Comparison of ENCODE assay signal across 8 mouse cellular contexts in the genomic region with DNA sequence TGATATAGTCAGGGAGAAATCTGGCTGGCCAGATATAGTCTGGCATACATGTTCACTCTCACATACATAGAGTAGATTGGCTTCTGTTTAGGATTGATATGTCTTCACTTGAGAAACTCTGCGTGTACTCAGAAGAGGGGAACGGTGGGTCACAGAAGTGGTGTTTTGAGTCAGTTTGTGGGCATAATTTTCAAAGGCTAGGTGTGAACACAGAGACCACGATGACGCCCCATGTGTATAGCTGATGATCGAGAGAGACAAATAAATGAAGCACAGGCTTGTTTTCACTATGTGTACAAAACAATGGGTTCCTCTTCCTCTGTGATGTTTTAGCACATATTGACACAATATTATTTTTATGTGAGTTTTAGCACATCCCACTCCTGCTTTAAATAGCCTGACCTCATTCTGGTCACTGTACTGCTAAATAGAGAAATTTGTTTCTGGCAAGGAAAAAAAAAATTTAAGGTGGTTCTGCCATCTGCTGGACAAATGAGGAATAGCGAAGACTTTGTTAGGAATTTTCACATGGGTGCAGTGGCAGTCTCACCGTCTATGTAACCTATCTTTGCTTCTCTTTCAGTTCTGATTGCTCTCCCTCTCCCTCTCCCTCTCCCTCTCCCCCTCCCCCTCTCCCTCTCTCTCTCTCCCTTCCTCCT. TPM values are rescaled to one million over a fixed set of nuclear protein-coding genes. Genes with fewer than 3 reads are reported as not detected.
DNase-seq lines count a peak whose midpoint lies in the region; ATAC-seq and TF ChIP-seq lines count a peak whose summit lies in the region.

No protein-coding gene starts in this region.

- H3K79me2 ChIP-seq in heart, adult 2 months (replicated peaks; ENCODE audit: control insufficient read depth, insufficient read depth, low read length), result no peaks in the 10 kb centered on the region

- H3K27ac ChIP-seq in heart, adult 2 months, result peak overlapping the region; percentile 40; the same call in 1 of the 2 replicates
- no peak overlapping the region for H3K27ac ChIP-seq in midbrain, embryonic 11.5 days (ENCODE audit: low read depth, low read length)
- no peak overlapping the region for H3K27ac ChIP-seq in stomach, postnatal 0 days (replicated peaks)

- H3K36me3 ChIP-seq in heart, adult 2 months (ENCODE audit: control insufficient read depth, insufficient read depth, low read length), result no peaks in the 10 kb centered on the region
- no peaks in the 10 kb centered on the region for H3K36me3 ChIP-seq in midbrain, embryonic 11.5 days (ENCODE audit: control insufficient read depth, insufficient read depth, low read length)
- no peaks in the 10 kb centered on the region for H3K36me3 ChIP-seq in stomach, postnatal 0 days (ENCODE audit: control insufficient read depth, insufficient read depth, low read length)

- DNase-seq in heart, adult 2 months, result peak in 1 of 2 experiments; percentile 24
- DNase-seq in heart, adult 11 months, result no peak
- DNase-seq in A20 (ENCODE audit: low read depth, low spot score) (peak; percentile 65), ZHBTc4 (ENCODE audit: low read depth, low spot score) (peak; percentile 68)
- peak; percentile 78 for DNase-seq in embryo, embryonic 11 days
- peak; percentile 42 to 90 for DNase-seq in layer of hippocampus, adult 18-20 months (ENCODE audit: low spot score in 2 of 2)
- DNase-seq in midbrain, embryonic 11.5 days (ENCODE audit: low spot score, missing footprints), result peak; percentile 97
- peak; percentile 62 for DNase-seq in stomach, postnatal 0 days (ENCODE audit: low spot score)

- no peak overlapping the region for H3K9ac ChIP-seq in heart, adult 2 months (ENCODE audit: low read depth, low read length)
- no peak overlapping the region for H3K9ac ChIP-seq in midbrain, embryonic 11.5 days (ENCODE audit: low read length)
- no peak overlapping the region for H3K9ac ChIP-seq in stomach, postnatal 0 days (ENCODE audit: low read length)

- intact Hi-C loops in heart, adult 2 months (cut with DNase I), result loop anchor here (1.0 to 5.0 kb wide), 6 partner anchors 48 to 280 kb away; a partner anchor contains a TSS

- TF ChIP-seq POLR2A in heart, adult 2 months (IDR thresholded peaks at IDR 0.05; ENCODE audit: insufficient read depth, low read depth, low read length), result no peak

- no peaks in the 10 kb centered on the region for H3K27me3 ChIP-seq in heart, adult 2 months (ENCODE audit: control insufficient read depth, insufficient read depth, low read length)
- no peaks in the 10 kb centered on the region for H3K27me3 ChIP-seq in midbrain, embryonic 11.5 days (ENCODE audit: control insufficient read depth, insufficient read depth, low read length)
- no peaks in the 10 kb centered on the region for H3K27me3 ChIP-seq in stomach, postnatal 0 days (ENCODE audit: control insufficient read depth, insufficient read depth, low read length)

- no peaks in the 10 kb centered on the region for H3K9me3 ChIP-seq in midbrain, embryonic 11.5 days (ENCODE audit: control insufficient read depth, low read length)
- no peaks in the 10 kb centered on the region for H3K9me3 ChIP-seq in stomach, postnatal 0 days (ENCODE audit: control insufficient read depth, low read length)

- WGBS in heart, adult 2 months, result 45% methylated on average over 7 of the region's 7 CpGs
- 59% methylated on average over 7 of the region's 7 CpGs for WGBS in midbrain, embryonic 11.5 days
- WGBS in stomach, postnatal 0 days, result 60% methylated on average over 7 of the region's 7 CpGs

- no peaks in the 10 kb centered on the region; the same call in 1 of the 2 replicates for H3K4me1 ChIP-seq in heart, adult 2 months (ENCODE audit: control insufficient read depth, insufficient read depth, low read length)
- H3K4me1 ChIP-seq in midbrain, embryonic 11.5 days (ENCODE audit: control insufficient read depth, insufficient read depth, low read length), result 0 out of 2 replicates have a peak, but pooled peaks cover 3% of the 10 kb centered on the region
- H3K4me1 ChIP-seq in stomach, postnatal 0 days (replicated peaks; ENCODE audit: control insufficient read depth, insufficient read depth), result no peaks in the 10 kb centered on the region

- TF ChIP-seq CTCF in heart, adult 2 months (IDR thresholded peaks at IDR 0.05), result peak; percentile 82
- TF ChIP-seq CTCF in stomach, postnatal 0 days (IDR thresholded peaks at IDR 0.05; ENCODE audit: low read depth), result peak; percentile 83

- 0 out of 2 replicates have a peak, but pooled peaks have one; percentile 29 for TF ChIP-seq EP300 in heart, adult 2 months (IDR thresholded peaks at IDR 0.05; ENCODE audit: insufficient read depth, low read depth, low read length)
- TF ChIP-seq EP300 in stomach, postnatal 0 days (optimal IDR thresholded peaks at IDR 0.05), result no peak

- ATAC-seq in midbrain, embryonic 11.5 days (ENCODE audit: low FRiP score), result no peak
- no peak for ATAC-seq in stomach, postnatal 0 days (ENCODE audit: low FRiP score, low TSS enrichment)

- H3K4me3 ChIP-seq in heart, adult 2 months, result no peak overlapping the region
- no peak overlapping the region for H3K4me3 ChIP-seq in midbrain, embryonic 11.5 days (ENCODE audit: low read depth, low read length)
- H3K4me3 ChIP-seq in stomach, postnatal 0 days (ENCODE audit: low read depth, low read length), result no peak overlapping the region

- H3K4me2 ChIP-seq in midbrain, embryonic 11.5 days, result no peak overlapping the region
- H3K4me2 ChIP-seq in stomach, postnatal 0 days (replicated peaks; ENCODE audit: low read depth), result no peak overlapping the region

RNA-seq across cellular contexts. Expression of a gene that starts 4.6 kb away (rescaled TPM):
- 1 to 10 TPM; 6.0 TPM for total RNA-seq in heart, adult 2 months (2021)
- 8.3 and 10.9 TPM in 2 replicates for polyA plus RNA-seq in heart, adult 2 months (2012; rRNA removed)
- 10 to 100 TPM; 11.4 to 12.8 TPM for total RNA-seq in layer of hippocampus, adult 18-20 months (2021)
- polyA plus RNA-seq in midbrain, embryonic 11.5 days (2014; fragmentation: Nextera tagmentation; extraction: Ambion mirVana), result 5.7 and 5.8 TPM in 2 replicates
- polyA plus RNA-seq in stomach, postnatal 0 days (2015; fragmentation: Nextera tagmentation; extraction: Ambion mirVana), result 6.2 and 6.5 TPM in 2 replicates

RNA-seq across cellular contexts. Expression of a gene that starts 31.7 kb away (rescaled TPM):
- 100 to 1,000 TPM; 192 to 198 TPM for total RNA-seq in heart, adult 2 months (2021)
- polyA plus RNA-seq in heart, adult 2 months (2012; rRNA removed), result 71.6 and 81.9 TPM in 2 replicates
- total RNA-seq in layer of hippocampus, adult 18-20 months (2021), result 1 to 10 TPM; 6.3 to 7.8 TPM
- 0.25 and 0.51 TPM in 2 replicates for polyA plus RNA-seq in midbrain, embryonic 11.5 days (2014; fragmentation: Nextera tagmentation; extraction: Ambion mirVana)
- 0.06 and 0.13 TPM in 2 replicates for polyA plus RNA-seq in stomach, postnatal 0 days (2015; fragmentation: Nextera tagmentation; extraction: Ambion mirVana)

RNA-seq across cellular contexts. Expression of a gene that starts 48.0 kb away (rescaled TPM):
- 100 to 1,000 TPM; 114 to 127 TPM for total RNA-seq in heart, adult 2 months (2021)
- polyA plus RNA-seq in heart, adult 2 months (2012; rRNA removed), result 52.1 and 69.0 TPM in 2 replicates
- 10 to 100 TPM; 75.0 to 80.8 TPM for total RNA-seq in layer of hippocampus, adult 18-20 months (2021)
- 11.8 and 12.8 TPM in 2 replicates for polyA plus RNA-seq in midbrain, embryonic 11.5 days (2014; fragmentation: Nextera tagmentation; extraction: Ambion mirVana)
- polyA plus RNA-seq in stomach, postnatal 0 days (2015; fragmentation: Nextera tagmentation; extraction: Ambion mirVana), result 4.1 and 4.5 TPM in 2 replicates

Comparison
In these comparisons a context has a peak if more than half of its experiments do, and no peak if none do; other contexts are left out.
1. RNA of a gene that starts 31.7 kb away (polyA plus RNA-seq): 71.6 to 81.9 TPM in heart, adult 2 months; 0.25 to 0.51 TPM in midbrain, embryonic 11.5 days and 0.06 to 0.13 TPM in stomach, postnatal 0 days; every median in the first group is over 10 times any median in the second.